Mouse (Mus musculus): Measurements from ENCODE around the gene Pfdn6. TPM values are rescaled to one million over a fixed set of nuclear protein-coding genes. Genes with fewer than 3 reads are reported as not detected.
A peak's percentile ranks its signal among the peaks of the same experiment; 100 is the strongest.

Pfdn6 gene
- polyA plus RNA-seq, 1 experiment from 2014 or later = 133 TPM

- Histone ChIP-seq H3K4me1 (ENCODE audit: control insufficient read depth, insufficient read depth, low read length) (peaks cover 19% of the 10 kb centered on the region), H3K27me3 (ENCODE audit: control insufficient read depth, insufficient read depth, low read length) (no peaks in the 10 kb centered on the region), H3K36me3 (ENCODE audit: control insufficient read depth, insufficient read depth) (peaks cover 37% of the 10 kb centered on the region), H3K4me2 (ENCODE audit: low read depth, low read length) (no peak overlapping the region), H3K9ac (ENCODE audit: low read length) (no peak overlapping the region), H3K27ac (ENCODE audit: low read length) (no peak overlapping the region), H3K9me3 (replicated peaks; ENCODE audit: control insufficient read depth, low read length) (no peaks in the 10 kb centered on the region), H3K4me3 (ENCODE audit: low read length) (no peak overlapping the region)
- ATAC-seq (replicated peaks; ENCODE audit: extremely low read depth, insufficient read depth, low FRiP score) = no peak
- 92% methylated on average over 11 of the region's 11 CpGs for WGBS
Observed at GRCm38 (mm10) chr17:33958451-33958850, 18.3 kb upstream of the Pfdn6 start.

GRCm38 (mm10) chr17:33957493-33957892 is 17.4 kb upstream of the Pfdn6 start:
- H3K4me3 ChIP-seq (ENCODE audit: low read length) = no peak overlapping the region
- H3K36me3 ChIP-seq (ENCODE audit: control insufficient read depth, insufficient read depth) = peaks cover 37% of the 10 kb centered on the region
- 85% methylated on average over 6 of the region's 6 CpGs for WGBS
- H3K9ac ChIP-seq (ENCODE audit: low read length) = no peak overlapping the region
- ATAC-seq (replicated peaks; ENCODE audit: extremely low read depth, insufficient read depth, low FRiP score) = no peak
- H3K27ac ChIP-seq (ENCODE audit: low read length) = no peak overlapping the region
- no peaks in the 10 kb centered on the region for H3K27me3 ChIP-seq (ENCODE audit: control insufficient read depth, insufficient read depth, low read length)
- no peaks in the 10 kb centered on the region for H3K9me3 ChIP-seq (replicated peaks; ENCODE audit: control insufficient read depth, low read length)
- peaks cover 28% of the 10 kb centered on the region for H3K4me1 ChIP-seq (ENCODE audit: control insufficient read depth, insufficient read depth, low read length)
- H3K4me2 ChIP-seq (ENCODE audit: low read depth, low read length) = no peak overlapping the region

- Histone ChIP-seq H3K4me2 (ENCODE audit: low read depth, low read length) (peak overlapping the region; percentile 78), H3K4me1 (ENCODE audit: control insufficient read depth, insufficient read depth, low read length) (peaks cover 39% of the 10 kb centered on the region), H3K27ac (ENCODE audit: low read length) (peak overlapping the region; percentile 95), H3K27me3 (ENCODE audit: control insufficient read depth, insufficient read depth, low read length) (no peaks in the 10 kb centered on the region), H3K4me3 (ENCODE audit: low read length) (peak overlapping the region; percentile 99), H3K9me3 (replicated peaks; ENCODE audit: control insufficient read depth, low read length) (no peaks in the 10 kb centered on the region), H3K36me3 (ENCODE audit: control insufficient read depth, insufficient read depth) (peaks cover 42% of the 10 kb centered on the region), H3K9ac (ENCODE audit: low read length) (peak overlapping the region; percentile 89)
- 7% methylated on average over 10 of the region's 10 CpGs for whole genome bisulfite sequencing
- no peak for ATAC-seq (replicated peaks; ENCODE audit: extremely low read depth, insufficient read depth, low FRiP score)
Observed at GRCm38 (mm10) chr17:33956336-33956735, 16.2 kb upstream of the Pfdn6 start.

GRCm38 (mm10) chr17:33955555-33956214 is 15.5 kb upstream of the Pfdn6 start, which contains the start of the genes Vps52 and Rps18:
Gene Vps52 (plus strand): TSS chr17:33955812.
Gene Rps18 (minus strand): TSS chr17:33956001.
- ATAC-seq (replicated peaks; ENCODE audit: extremely low read depth, insufficient read depth, low FRiP score) = peak; percentile 88
- H3K9ac ChIP-seq (ENCODE audit: low read length) = peak within 1 kb of the TSS; percentile 99
- no peaks in the 10 kb centered on the region for H3K9me3 ChIP-seq (replicated peaks; ENCODE audit: control insufficient read depth, low read length)
- peak within 1 kb of the TSS; percentile 92 for H3K4me2 ChIP-seq (ENCODE audit: low read depth, low read length)
- H3K36me3 ChIP-seq (ENCODE audit: control insufficient read depth, insufficient read depth) = peaks cover 40% of the 10 kb centered on the region
- no peaks in the 10 kb centered on the region for H3K27me3 ChIP-seq (ENCODE audit: control insufficient read depth, insufficient read depth, low read length)
- H3K27ac ChIP-seq (ENCODE audit: low read length) = peak within 1 kb of the TSS; percentile 95
- H3K4me1 ChIP-seq (ENCODE audit: control insufficient read depth, insufficient read depth, low read length) = peaks cover 41% of the 10 kb centered on the region
- WGBS = under 1% methylated on average over 50 of the region's 50 CpGs
- peak within 1 kb of the TSS; percentile 99 for H3K4me3 ChIP-seq (ENCODE audit: low read length)

- Histone ChIP-seq H3K36me3 (ENCODE audit: control insufficient read depth, insufficient read depth) (peaks cover 38% of the 10 kb centered on the region), H3K4me1 (ENCODE audit: control insufficient read depth, insufficient read depth, low read length) (peaks cover 48% of the 10 kb centered on the region)
Observed at GRCm38 (mm10) chr17:33954646-33955554, 14.8 kb upstream of the Pfdn6 start.

GRCm38 (mm10) chr17:33953961-33954565 is 13.9 kb upstream of the Pfdn6 start:
- Histone ChIP-seq H3K4me2 (ENCODE audit: low read depth, low read length) (peak overlapping the region; percentile 92), H3K9me3 (replicated peaks; ENCODE audit: control insufficient read depth, low read length) (no peaks in the 10 kb centered on the region), H3K27ac (ENCODE audit: low read length) (no peak overlapping the region; the same call in 1 of the 2 replicates), H3K4me1 (ENCODE audit: control insufficient read depth, insufficient read depth, low read length) (peaks cover 52% of the 10 kb centered on the region), H3K4me3 (ENCODE audit: low read length) (peak overlapping the region; percentile 99), H3K36me3 (ENCODE audit: control insufficient read depth, insufficient read depth) (peaks cover 30% of the 10 kb centered on the region), H3K27me3 (ENCODE audit: control insufficient read depth, insufficient read depth, low read length) (no peaks in the 10 kb centered on the region), H3K9ac (ENCODE audit: low read length) (peak overlapping the region; percentile 99)
- WGBS = 39% methylated on average over 5 of the region's 5 CpGs
- ATAC-seq (replicated peaks; ENCODE audit: extremely low read depth, insufficient read depth, low FRiP score) = no peak

More at GRCm38 (mm10) chr17:33954646-33955554, 14.8 kb upstream of the Pfdn6 start:
- Histone ChIP-seq H3K4me3 (ENCODE audit: low read length) (peak overlapping the region; percentile 99), H3K4me2 (ENCODE audit: low read depth, low read length) (peak overlapping the region; percentile 92), H3K9ac (ENCODE audit: low read length) (peak overlapping the region; percentile 99), H3K9me3 (replicated peaks; ENCODE audit: control insufficient read depth, low read length) (no peaks in the 10 kb centered on the region), H3K27me3 (ENCODE audit: control insufficient read depth, insufficient read depth, low read length) (no peaks in the 10 kb centered on the region), H3K27ac (ENCODE audit: low read length) (peak overlapping the region; percentile 91)
- peak; percentile 15 for ATAC-seq (replicated peaks; ENCODE audit: extremely low read depth, insufficient read depth, low FRiP score)
- under 1% methylated on average over 33 of the region's 33 CpGs for WGBS

- Histone ChIP-seq H3K9me3 (replicated peaks; ENCODE audit: control insufficient read depth, low read length) (no peaks in the 10 kb centered on the region), H3K4me2 (ENCODE audit: low read depth, low read length) (0 out of 2 replicates have a peak overlapping the region, but pooled peaks have one; percentile 9), H3K27me3 (ENCODE audit: control insufficient read depth, insufficient read depth, low read length) (no peaks in the 10 kb centered on the region), H3K27ac (ENCODE audit: low read length) (0 out of 2 replicates have a peak overlapping the region, but pooled peaks have one; percentile 39), H3K4me1 (ENCODE audit: control insufficient read depth, insufficient read depth, low read length) (peaks cover 52% of the 10 kb centered on the region), H3K4me3 (ENCODE audit: low read length) (no peak overlapping the region), H3K9ac (ENCODE audit: low read length) (peak overlapping the region; percentile 29), H3K36me3 (ENCODE audit: control insufficient read depth, insufficient read depth) (peaks cover 27% of the 10 kb centered on the region)
- no peak for ATAC-seq (replicated peaks; ENCODE audit: extremely low read depth, insufficient read depth, low FRiP score)
- 81% methylated on average over 3 of the region's 3 CpGs for WGBS
Observed at GRCm38 (mm10) chr17:33953310-33953709, 13.2 kb upstream of the Pfdn6 start.

- WGBS = 79% methylated on average over 4 of the region's 4 CpGs
- Histone ChIP-seq H3K27ac (ENCODE audit: low read length) (no peak overlapping the region), H3K4me1 (ENCODE audit: control insufficient read depth, insufficient read depth, low read length) (peaks cover 52% of the 10 kb centered on the region), H3K4me2 (ENCODE audit: low read depth, low read length) (no peak overlapping the region), H3K9me3 (replicated peaks; ENCODE audit: control insufficient read depth, low read length) (no peaks in the 10 kb centered on the region), H3K27me3 (ENCODE audit: control insufficient read depth, insufficient read depth, low read length) (no peaks in the 10 kb centered on the region), H3K4me3 (ENCODE audit: low read length) (no peak overlapping the region), H3K36me3 (ENCODE audit: control insufficient read depth, insufficient read depth) (peaks cover 29% of the 10 kb centered on the region), H3K9ac (ENCODE audit: low read length) (peak overlapping the region; percentile 43; the same call in 1 of the 2 replicates)
- no peak for ATAC-seq (replicated peaks; ENCODE audit: extremely low read depth, insufficient read depth, low FRiP score)
Observed at GRCm38 (mm10) chr17:33952879-33953278, 12.7 kb upstream of the Pfdn6 start.
